Mouse (Mus musculus) urinary bladder, postnatal 25 days (tissue): Measurements from ENCODE around the gene Mcur1.

Experiments used
- DNase-seq: peaks from one replicate; pipeline ENCODE4 v3.0.0; 2022; ENCODE audit warnings: low spot score

The Mcur1 gene

GRCm38 (mm10) chr13:43559711-43560457 lies at the start of gene Mcur1:
TSS of gene Mcur1 (minus strand) at chr13:43560191.
- DNase-seq = peak; percentile 90

DNA sequence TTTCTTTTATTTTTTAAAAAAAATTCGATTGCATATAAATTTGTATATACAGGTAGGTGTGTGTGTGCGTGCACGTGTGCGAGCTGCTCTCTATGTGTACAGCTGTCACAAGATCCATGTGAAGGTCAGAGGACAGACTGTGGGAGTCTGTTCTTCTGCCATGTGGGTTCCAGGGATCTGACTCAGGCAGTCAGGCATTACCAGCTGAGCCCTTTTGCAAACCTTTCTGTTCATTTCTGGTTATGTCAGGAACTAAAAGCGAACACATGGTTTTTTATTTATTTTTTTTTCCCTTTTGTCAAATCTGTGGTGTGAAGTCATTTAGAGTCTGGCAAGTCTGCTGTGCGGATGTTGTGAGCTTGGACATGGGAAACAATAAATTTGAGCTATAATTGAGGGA lies 48.9 kb upstream of the Mcur1 start:
- DNase-seq = no peak

DNA sequence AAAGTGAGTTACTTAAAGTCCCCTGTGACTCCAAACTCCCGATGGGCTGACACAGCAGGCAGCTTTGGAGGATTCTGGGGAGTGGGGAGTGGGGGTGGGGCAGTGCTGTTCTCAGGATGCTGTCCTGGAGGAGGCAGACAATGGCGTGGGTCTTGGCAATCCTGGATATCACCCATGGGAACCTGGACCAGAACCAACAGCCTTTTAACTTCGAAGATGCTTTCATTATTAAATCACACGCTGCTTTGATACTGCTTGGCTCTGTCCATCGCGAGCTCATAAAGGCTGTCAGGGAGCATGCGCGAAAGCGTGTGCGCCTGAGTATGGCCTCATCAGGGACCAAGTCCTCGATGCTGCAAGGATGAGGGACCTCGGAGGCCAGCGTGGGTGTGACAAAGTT lies 43.1 kb upstream of the Mcur1 start:
- DNase-seq = no peak

GRCm38 (mm10) chr13:43602440-43602839 lies 42.4 kb upstream of the Mcur1 start:
- no peak for DNase-seq

DNA sequence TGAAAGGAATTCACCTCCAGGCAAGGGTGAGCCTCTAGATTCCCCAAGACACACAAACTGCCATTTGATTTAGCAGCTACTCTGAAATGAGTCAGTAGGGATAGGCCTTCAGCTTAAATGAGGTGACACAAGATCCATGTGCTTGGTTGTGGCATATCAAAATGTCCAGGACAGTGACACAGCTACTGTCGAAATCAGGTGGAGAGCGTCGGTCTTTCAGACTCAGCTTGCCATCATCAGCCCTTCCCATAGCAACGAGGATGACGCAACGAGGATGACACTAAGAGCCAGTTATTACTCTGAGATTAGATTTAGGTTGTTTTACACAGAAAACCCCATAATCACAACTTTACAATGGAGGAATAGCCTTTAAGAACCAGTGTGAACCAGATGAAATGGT lies 41.0 kb upstream of the Mcur1 start:
- DNase-seq = no peak

- DNase-seq = peak; percentile 43
These were observed 35.9 kb upstream of the Mcur1 start for GRCm38 (mm10) chr13:43595896-43596295.

DNA sequence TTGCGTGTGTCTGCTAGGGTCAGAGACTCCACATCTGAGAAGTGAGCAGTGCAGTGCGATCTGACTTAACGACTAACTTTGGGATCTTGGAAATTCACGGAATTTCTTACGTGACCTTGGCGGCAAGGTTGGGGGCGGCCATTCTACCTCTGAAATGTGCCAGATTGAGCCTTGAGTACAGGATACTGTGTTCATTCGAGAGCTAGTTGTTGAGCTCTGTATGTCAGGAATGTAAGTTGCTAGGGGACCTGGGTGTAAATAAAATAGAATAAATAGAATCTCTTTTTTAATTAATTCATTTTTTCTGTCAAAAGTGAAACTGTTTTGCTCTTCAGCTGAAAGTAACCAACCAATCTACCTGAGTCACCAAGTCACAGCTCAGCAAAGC lies 32.7 kb upstream of the Mcur1 start:
- no peak for DNase-seq

GRCm38 (mm10) chr13:43591828-43592680 lies 32.1 kb upstream of the Mcur1 start:
- DNase-seq = no peak

DNA sequence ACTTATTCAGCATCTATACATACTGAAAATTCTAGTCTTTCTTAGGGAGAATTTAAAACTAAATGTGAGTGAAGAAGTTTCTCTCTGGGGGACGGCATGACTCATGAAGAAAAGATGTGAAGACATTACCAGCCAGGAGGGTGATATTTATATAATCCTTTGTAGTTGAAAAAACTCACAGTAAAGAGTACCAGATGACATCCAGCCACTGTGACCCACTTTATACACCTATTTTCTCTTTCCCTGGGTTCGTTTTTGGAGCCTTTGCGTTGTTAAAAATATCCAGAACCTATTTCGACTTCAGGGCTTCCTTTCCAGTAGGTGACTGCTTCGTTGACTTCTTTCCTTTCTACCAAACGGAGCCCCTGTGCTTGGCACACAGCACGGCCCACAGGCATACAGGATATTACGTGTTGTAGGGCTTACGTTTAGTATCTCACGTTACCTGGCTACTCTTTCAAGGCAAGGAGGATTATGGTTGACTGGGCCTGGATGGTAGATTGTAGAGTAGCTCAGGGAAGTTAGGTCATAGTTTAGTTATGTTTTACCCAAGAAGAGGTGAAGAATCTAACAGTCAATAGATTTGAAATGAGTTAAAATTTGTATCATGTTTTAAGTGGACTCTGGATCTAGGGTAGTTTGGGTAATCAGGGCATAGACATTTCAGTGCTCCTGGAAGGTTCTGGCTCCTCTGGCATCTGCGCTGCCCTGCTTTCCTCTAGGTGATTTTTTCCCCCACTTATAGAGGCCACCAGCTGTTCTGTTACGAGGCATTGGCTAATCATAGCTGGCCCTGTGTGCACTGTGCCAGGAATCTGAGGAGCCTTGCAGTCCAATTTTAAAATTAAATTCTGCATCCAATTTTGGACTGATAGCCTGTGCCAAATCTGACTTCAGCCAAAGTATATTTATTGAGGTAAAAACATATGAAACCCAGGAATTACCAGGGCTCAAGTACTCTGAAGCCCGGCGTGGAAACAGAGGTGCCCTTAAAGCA lies 28.2 kb upstream of the Mcur1 start:
- no peak for DNase-seq

- DNase-seq = no peak
These were observed 27.0 kb upstream of the Mcur1 start for GRCm38 (mm10) chr13:43586966-43587365.

- no peak for DNase-seq
These were observed 25.3 kb upstream of the Mcur1 start for GRCm38 (mm10) chr13:43585335-43585734.

GRCm38 (mm10) chr13:43583504-43583903 lies 23.5 kb upstream of the Mcur1 start:
- no peak for DNase-seq

- DNase-seq = no peak
These were observed 23.0 kb upstream of the Mcur1 start for GRCm38 (mm10) chr13:43582961-43583360.

DNA sequence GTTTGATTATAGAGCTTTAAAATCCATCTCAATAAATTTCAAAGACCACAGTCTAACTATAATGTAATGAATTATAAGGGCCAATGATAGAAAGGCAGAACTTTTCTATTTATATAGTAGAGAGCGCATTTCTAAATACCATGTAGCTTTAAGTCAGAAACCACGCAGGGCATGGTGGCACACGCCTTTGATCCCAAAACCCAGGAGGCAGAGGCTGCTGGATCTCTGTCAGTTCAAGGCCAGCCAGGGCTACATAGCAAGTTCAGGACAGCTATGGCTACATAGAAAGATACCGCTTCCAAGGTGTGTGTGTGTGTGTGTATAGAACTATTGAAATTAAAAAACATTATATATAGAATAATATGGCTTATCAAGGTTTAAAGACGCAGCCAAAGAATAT lies 20.7 kb upstream of the Mcur1 start:
- no peak for DNase-seq

DNA sequence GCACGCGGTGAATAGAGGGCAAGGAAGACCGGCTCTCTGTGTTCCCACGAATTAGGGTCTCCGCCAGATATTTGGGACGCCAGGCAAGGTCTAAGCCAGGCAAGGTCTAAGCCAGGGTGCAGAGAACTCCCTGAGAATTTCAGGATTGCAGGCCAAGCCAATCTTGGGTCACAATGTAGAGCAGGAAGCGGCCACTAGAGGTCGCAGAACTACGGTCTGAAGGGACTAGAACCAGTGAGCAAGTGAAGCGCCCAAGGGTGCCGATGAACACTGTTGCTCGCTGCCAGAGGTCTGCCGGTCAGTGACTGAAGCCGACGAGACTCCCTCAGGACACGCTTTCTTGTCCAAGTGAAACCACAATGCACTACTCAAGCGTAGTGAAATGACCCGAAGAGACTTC lies 19.7 kb upstream of the Mcur1 start:
- peak; percentile 46 for DNase-seq

GRCm38 (mm10) chr13:43577766-43578165 lies 17.8 kb upstream of the Mcur1 start:
- no peak for DNase-seq

- DNase-seq = no peak
These were observed 17.3 kb upstream of the Mcur1 start for GRCm38 (mm10) chr13:43577254-43577653.

- DNase-seq = no peak
These were observed 15.4 kb upstream of the Mcur1 start for GRCm38 (mm10) chr13:43575431-43575830.

- no peak for DNase-seq
These were observed 14.0 kb upstream of the Mcur1 start for GRCm38 (mm10) chr13:43573979-43574378.

- DNase-seq = no peak
These were observed 7.3 kb upstream of the Mcur1 start for GRCm38 (mm10) chr13:43567141-43567891.

DNA sequence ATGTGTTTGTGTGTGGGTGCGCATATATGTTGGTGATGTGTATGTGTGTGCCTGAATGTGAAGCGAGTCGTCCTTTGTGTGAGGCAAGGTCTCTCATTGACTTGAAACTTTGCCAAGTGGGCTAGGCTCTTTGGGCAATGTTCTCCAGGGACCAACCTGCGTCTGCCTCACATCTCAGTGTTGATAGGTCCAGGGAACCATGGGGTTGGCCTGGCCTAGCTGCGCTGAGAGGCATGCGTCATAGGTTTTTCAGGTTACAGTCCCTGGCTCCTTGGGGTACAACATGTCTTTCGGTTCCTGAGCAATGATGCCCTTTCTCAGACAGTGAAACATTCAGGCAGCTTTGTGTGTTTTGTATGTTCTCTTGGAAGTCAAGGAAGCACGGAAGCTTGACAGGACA lies 6.2 kb upstream of the Mcur1 start:
- no peak for DNase-seq
